In the genomic region with DNA sequence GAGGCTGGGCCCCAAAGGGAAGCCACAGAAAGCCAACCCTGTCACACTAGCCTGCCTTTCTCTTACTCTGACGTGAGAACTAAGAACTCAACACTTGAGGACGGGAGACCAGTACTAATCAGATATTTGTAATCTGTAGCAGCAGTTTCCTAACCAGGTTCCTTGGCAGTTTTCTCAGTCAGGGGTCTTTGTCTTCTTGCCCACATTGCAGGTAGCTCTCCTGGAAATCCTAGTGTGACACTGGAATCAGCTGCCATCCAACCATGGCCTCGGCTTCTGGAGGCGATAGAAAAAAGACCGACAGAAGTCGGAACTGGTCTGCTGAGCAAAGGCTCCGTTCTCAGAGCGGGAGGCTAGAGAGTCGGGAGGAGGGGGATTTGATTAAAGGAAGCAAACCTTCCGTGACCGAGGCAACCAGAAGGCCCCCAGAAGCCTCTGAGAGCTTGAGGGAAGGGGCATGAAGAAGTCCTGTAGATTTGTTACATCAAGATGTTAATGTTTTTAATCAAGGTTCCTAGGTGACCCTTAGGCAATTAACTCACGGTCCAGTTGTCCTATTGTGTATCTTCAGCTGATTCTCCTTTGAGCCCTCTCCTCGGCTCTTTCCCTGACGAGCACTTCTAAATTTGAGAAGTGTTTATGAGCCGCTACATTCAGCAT, we compare ENCODE assay signal across 10 mouse cellular contexts.
DNase-seq lines count a peak whose midpoint lies in the region; ATAC-seq and TF ChIP-seq lines count a peak whose summit lies in the region.
"Had no signal": no experiment of that assay in that cellular context is flagged by ENCODE, and none has a peak within 500 bp of the region (broad histone marks: within the 10 kb centered on the region; RNA-seq: fewer than 3 reads in every experiment).

No protein-coding gene starts in this region.

- peak; percentile 7 for DNase-seq in cerebellum, adult 11-12 months
- DNase-seq in cerebellum, adult 11 months = no peak
- no peak for DNase-seq in liver, postnatal 0 days
- no peak for DNase-seq in thymus, postnatal 4 days
- no peak for DNase-seq in T-cell, adult 2 months (ENCODE audit: low spot score)
- DNase-seq: lung, adult 2 months had no signal

- H3K27ac ChIP-seq in liver, postnatal 0 days (ENCODE audit: low read depth) = no peak overlapping the region
- H3K27ac ChIP-seq in liver, embryonic 12.5 days = no peak overlapping the region
- H3K27ac ChIP-seq in hindbrain, embryonic 15.5 days (replicated peaks) = peak overlapping the region; percentile 30; the same call in 1 of the 2 replicates
- H3K27ac ChIP-seq in neural tube, embryonic 13.5 days (replicated peaks) = peak overlapping the region; percentile 74

- no peak for ATAC-seq in liver, postnatal 0 days
- ATAC-seq in liver, embryonic 12.5 days = no peak
- ATAC-seq in hindbrain, embryonic 15.5 days (ENCODE audit: low FRiP score, low read depth) = peak; percentile 73
- peak; percentile 85 for ATAC-seq in neural tube, embryonic 13.5 days (ENCODE audit: low read depth)
- ATAC-seq: activated CD4-positive, CD25-positive, alpha-beta regulatory T cell, adult 4 months had no signal

- H3K9ac ChIP-seq in liver, postnatal 0 days (replicated peaks) = no peak overlapping the region
- no peak overlapping the region for H3K9ac ChIP-seq in liver, embryonic 12.5 days
- peak overlapping the region; percentile 16; the same call in 1 of the 2 replicates for H3K9ac ChIP-seq in hindbrain, embryonic 15.5 days
- H3K9ac ChIP-seq in neural tube, embryonic 13.5 days = peak overlapping the region; percentile 22; the same call in 1 of the 2 replicates

- no peaks in the 10 kb centered on the region for H3K36me3 ChIP-seq in liver, postnatal 0 days (replicated peaks; ENCODE audit: insufficient read depth, low read length)
- H3K36me3 ChIP-seq in liver, embryonic 12.5 days = no peaks in the 10 kb centered on the region
- H3K36me3 ChIP-seq in hindbrain, embryonic 15.5 days = no peaks in the 10 kb centered on the region
- no peaks in the 10 kb centered on the region for H3K36me3 ChIP-seq in neural tube, embryonic 13.5 days

- no peaks in the 10 kb centered on the region for H3K27me3 ChIP-seq in liver, postnatal 0 days (ENCODE audit: insufficient read depth, low read length)
- H3K27me3 ChIP-seq in liver, embryonic 12.5 days (replicated peaks) = peaks cover 4% of the 10 kb centered on the region; the same call in 1 of the 2 replicates
- H3K27me3 ChIP-seq in hindbrain, embryonic 15.5 days = no peaks in the 10 kb centered on the region
- no peaks in the 10 kb centered on the region for H3K27me3 ChIP-seq in neural tube, embryonic 13.5 days

- no peaks in the 10 kb centered on the region for H3K9me3 ChIP-seq in liver, postnatal 0 days (ENCODE audit: low read length)
- H3K9me3 ChIP-seq in liver, embryonic 12.5 days (replicated peaks) = no peaks in the 10 kb centered on the region
- no peaks in the 10 kb centered on the region for H3K9me3 ChIP-seq in hindbrain, embryonic 15.5 days
- no peaks in the 10 kb centered on the region for H3K9me3 ChIP-seq in neural tube, embryonic 13.5 days

- H3K4me3 ChIP-seq in liver, postnatal 0 days (ENCODE audit: low read depth, low read length) = no peak overlapping the region
- no peak overlapping the region for H3K4me3 ChIP-seq in liver, embryonic 12.5 days
- H3K4me3 ChIP-seq in hindbrain, embryonic 15.5 days = peak overlapping the region; percentile 25
- peak overlapping the region; percentile 25 for H3K4me3 ChIP-seq in neural tube, embryonic 13.5 days

- H3K4me1 ChIP-seq in liver, postnatal 0 days (ENCODE audit: insufficient read depth) = no peaks in the 10 kb centered on the region
- no peaks in the 10 kb centered on the region for H3K4me1 ChIP-seq in liver, embryonic 12.5 days
- H3K4me1 ChIP-seq in hindbrain, embryonic 15.5 days (replicated peaks) = peaks cover 14% of the 10 kb centered on the region
- H3K4me1 ChIP-seq in neural tube, embryonic 13.5 days (replicated peaks) = peaks cover 19% of the 10 kb centered on the region

- 29% methylated on average over 15 of the region's 15 CpGs for WGBS in liver, postnatal 0 days (ENCODE audit: insufficient replicate concordance)
- 19% methylated on average over 15 of the region's 15 CpGs for WGBS in liver, embryonic 12.5 days (ENCODE audit: insufficient replicate concordance)
- whole genome bisulfite sequencing in hindbrain, embryonic 15.5 days = 6% methylated on average over 15 of the region's 15 CpGs
- WGBS in neural tube, embryonic 13.5 days = 6% methylated on average over 15 of the region's 15 CpGs

- TF ChIP-seq EP300 in liver, postnatal 0 days (IDR thresholded peaks at IDR 0.05; ENCODE audit: low read depth) = no peak

- 0 out of 2 replicates have a peak overlapping the region, but pooled peaks have one; percentile 18 for H3K4me2 ChIP-seq in liver, postnatal 0 days (ENCODE audit: low read depth, low read length)
- H3K4me2 ChIP-seq in liver, embryonic 12.5 days = no peak overlapping the region
- peak overlapping the region; percentile 55 for H3K4me2 ChIP-seq in hindbrain, embryonic 15.5 days
- peak overlapping the region; percentile 50 for H3K4me2 ChIP-seq in neural tube, embryonic 13.5 days

- no peak for TF ChIP-seq CTCF in liver, postnatal 0 days (IDR thresholded peaks at IDR 0.05; ENCODE audit: low read depth)

Comparison
In these comparisons a context has a peak if more than half of its experiments do, and no peak if none do; other contexts are left out.
1. ATAC-seq: peak in hindbrain, embryonic 15.5 days (single experiment) and neural tube, embryonic 13.5 days (single experiment); none in liver, postnatal 0 days (single experiment) and liver, embryonic 12.5 days (single experiment).
2. H3K27ac ChIP-seq: peak in hindbrain, embryonic 15.5 days (single experiment) and neural tube, embryonic 13.5 days (single experiment); none in liver, postnatal 0 days (single experiment) and liver, embryonic 12.5 days (single experiment).
3. H3K4me3 ChIP-seq: peak in hindbrain, embryonic 15.5 days (single experiment) and neural tube, embryonic 13.5 days (single experiment); none in liver, postnatal 0 days (single experiment) and liver, embryonic 12.5 days (single experiment).
4. H3K9ac ChIP-seq: peak in hindbrain, embryonic 15.5 days (single experiment) and neural tube, embryonic 13.5 days (single experiment); none in liver, postnatal 0 days (single experiment) and liver, embryonic 12.5 days (single experiment).